Mouse (Mus musculus) layer of hippocampus, adult 2 months (tissue): ENCODE data around the gene Ahcyl1. TPM values are rescaled to one million over a fixed set of nuclear protein-coding genes. Genes with fewer than 3 reads are reported as not detected.
"Not testable (repeated sequence)": the region's sequence is repeated elsewhere in the genome, so short reads cannot be mapped to it uniquely, and the experiment has no call there.

Source experiments
- DNase-seq, 2 experiments: peaks; one replicate each; pipeline ENCODE4 v3.0.0; 2022; ENCODE audit warnings: low spot score in 2 of 2
- H3K27ac ChIP-seq: fragments of 200-600 bp; 2 replicates; pipeline ENCODE4 v1.8.1; 2022
- H3K4me3 ChIP-seq: fragments of 200-600 bp; 2 replicates; pipeline ENCODE4 v1.8.1; 2022; ENCODE audit warnings: mild to moderate bottlenecking
- CTCF ChIP-seq: fragments of 200-600 bp; conservative IDR thresholded peaks from 2 replicates; pipeline ENCODE4 v1.8.1; 2022; ENCODE audit warnings: antibody characterized with exemption, mild to moderate bottlenecking, moderate library complexity
- total RNA-seq, 2 experiments: library from RNA; stranded (reverse); gene quantifications; 2 replicates each; pipeline ENCODE4 v1.2.3; 2021

Gene Ahcyl1
- total RNA-seq, 2 experiments from 2014 or later: 338 to 346 TPM

DNA sequence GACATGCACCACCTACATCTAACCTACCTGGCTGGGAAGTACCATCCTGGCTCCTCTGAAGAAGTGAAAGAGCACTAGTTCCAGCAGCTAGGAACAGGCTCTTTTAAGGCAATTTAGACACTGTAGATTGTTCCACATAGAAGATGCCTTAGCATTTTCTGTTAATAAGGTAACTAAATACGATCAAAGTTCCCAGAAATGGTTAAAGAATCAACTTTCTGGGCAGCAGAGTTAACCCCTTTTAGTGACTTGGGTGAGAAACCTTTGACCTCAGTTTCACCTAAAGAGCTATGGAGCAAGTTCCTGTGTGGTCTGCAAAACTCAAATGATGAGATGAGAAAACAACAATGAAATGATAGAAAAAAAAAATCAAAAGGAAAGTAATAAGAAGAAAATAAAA lies 31.7 kb downstream of the Ahcyl1 start:
- H3K27ac ChIP-seq: no peak overlapping the region
- DNase-seq: no peak
- TF ChIP-seq CTCF: no peak
- H3K4me3 ChIP-seq: no peak overlapping the region

- H3K27ac ChIP-seq: no peak overlapping the region
- DNase-seq: no peak
- TF ChIP-seq CTCF: peak; percentile 71
- H3K4me3 ChIP-seq: no peak overlapping the region
Measured at GRCm38 (mm10) chr3:107659000-107659399, 37.4 kb downstream of the Ahcyl1 start.

- TF ChIP-seq CTCF: no peak
- Histone ChIP-seq H3K4me3 (no peak overlapping the region), H3K27ac (no peak overlapping the region)
- no peak for DNase-seq
Measured at GRCm38 (mm10) chr3:107656888-107657287, 39.5 kb downstream of the Ahcyl1 start.

GRCm38 (mm10) chr3:107656151-107656550 lies 40.2 kb downstream of the Ahcyl1 start:
- no peak overlapping the region for H3K4me3 ChIP-seq
- TF ChIP-seq CTCF: no peak
- H3K27ac ChIP-seq: no peak overlapping the region
- no peak for DNase-seq

- no peak overlapping the region for H3K4me3 ChIP-seq
- no peak for TF ChIP-seq CTCF
- H3K27ac ChIP-seq: no peak overlapping the region
- DNase-seq: no peak
Measured at GRCm38 (mm10) chr3:107655491-107655890, 40.9 kb downstream of the Ahcyl1 start.

DNA sequence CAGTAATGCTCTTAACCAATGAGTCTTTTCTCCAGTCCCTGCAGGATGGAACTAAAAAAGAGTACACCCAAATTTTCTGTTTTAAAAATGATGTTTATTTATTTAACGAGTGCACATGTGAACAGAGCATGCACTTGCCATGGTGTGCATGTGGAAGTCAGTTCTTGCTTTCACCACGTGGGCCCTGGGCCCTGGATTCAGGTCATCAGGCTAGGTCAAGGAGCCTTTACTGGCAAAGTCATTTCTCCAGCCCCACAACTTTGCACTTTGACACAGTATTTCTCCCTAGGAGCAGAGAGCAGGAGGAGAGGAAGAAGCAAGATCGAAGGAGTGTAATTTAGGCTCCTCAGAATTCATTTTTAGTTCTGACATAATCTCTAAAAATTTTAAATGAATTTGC lies 41.5 kb downstream of the Ahcyl1 start:
- no peak for TF ChIP-seq CTCF
- Histone ChIP-seq H3K4me3 (no peak overlapping the region), H3K27ac (no peak overlapping the region)
- DNase-seq: no peak

DNA sequence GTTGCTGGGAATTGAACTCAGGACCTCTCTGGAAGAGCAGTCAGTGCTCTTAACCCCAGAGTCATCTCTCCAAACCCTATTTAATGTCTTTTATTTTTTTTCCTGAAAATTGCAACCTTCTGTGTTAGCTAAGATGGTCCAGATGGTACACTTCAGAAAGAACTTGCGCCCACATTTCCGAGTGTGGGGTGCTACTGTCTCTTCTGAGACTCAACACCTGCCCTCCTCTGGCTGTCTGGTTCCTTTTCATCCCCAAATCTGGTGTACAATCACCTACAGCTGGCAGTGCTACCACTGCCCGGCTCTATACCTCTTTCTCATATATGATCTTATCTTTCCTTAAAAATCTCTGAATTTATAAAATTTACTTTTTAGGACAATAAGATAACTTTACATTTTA lies 43.4 kb downstream of the Ahcyl1 start:
- no peak overlapping the region for H3K4me3 ChIP-seq
- TF ChIP-seq CTCF: no peak
- DNase-seq: no peak
- no peak overlapping the region for H3K27ac ChIP-seq

DNA sequence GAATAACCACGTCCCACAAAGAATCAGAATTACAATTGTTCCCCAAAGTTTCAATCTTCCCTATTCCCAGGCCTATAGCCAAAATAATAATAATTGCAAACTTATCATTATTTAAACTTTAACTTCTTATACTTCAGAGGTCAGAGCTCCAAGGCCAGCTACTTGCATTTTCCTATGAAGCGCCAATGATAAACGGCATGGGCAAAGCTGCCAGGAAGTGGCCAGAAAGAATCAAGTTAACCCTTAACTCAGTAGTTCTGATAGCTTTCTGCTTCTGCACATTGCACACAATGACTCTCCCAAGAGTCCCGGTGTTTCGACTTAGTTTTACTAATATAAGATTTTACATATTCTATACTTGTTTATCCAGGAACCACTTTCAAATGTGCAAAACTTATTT lies 46.1 kb downstream of the Ahcyl1 start:
- not testable (repeated sequence) for H3K27ac ChIP-seq, H3K4me3 ChIP-seq, DNase-seq

GRCm38 (mm10) chr3:107646947-107647346 lies 49.4 kb downstream of the Ahcyl1 start:
- H3K27ac ChIP-seq: no peak overlapping the region
- no peak for TF ChIP-seq CTCF
- no peak overlapping the region for H3K4me3 ChIP-seq
- DNase-seq: no peak

- no peak overlapping the region for H3K27ac ChIP-seq
- no peak overlapping the region for H3K4me3 ChIP-seq
- no peak for TF ChIP-seq CTCF
- DNase-seq: no peak
Measured at GRCm38 (mm10) chr3:107637606-107638172, 58.7 kb downstream of the Ahcyl1 start.

DNA sequence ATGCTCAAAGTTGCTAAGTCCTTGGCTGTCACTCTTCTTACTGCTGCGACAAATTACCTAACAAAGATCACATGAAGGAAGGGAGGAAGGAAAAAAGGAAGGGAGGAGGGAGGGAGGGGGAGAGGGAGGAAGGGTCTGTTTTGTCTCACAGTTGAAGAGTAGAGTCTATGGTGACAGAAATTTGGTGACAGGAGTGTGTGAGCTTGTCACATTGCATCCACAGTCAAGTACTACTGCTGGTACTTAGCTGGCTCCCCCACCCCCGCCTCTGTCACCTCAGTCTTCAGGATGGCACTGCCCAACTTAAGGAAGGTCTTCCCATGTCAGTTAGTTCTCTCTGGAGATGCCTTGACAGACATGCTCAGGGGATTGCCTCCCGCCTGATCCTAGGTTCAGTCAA lies 60.1 kb downstream of the Ahcyl1 start:
- TF ChIP-seq CTCF: no peak
- Histone ChIP-seq H3K27ac (no peak overlapping the region), H3K4me3 (no peak overlapping the region)
- DNase-seq: no peak

- no peak for TF ChIP-seq CTCF
- Histone ChIP-seq H3K27ac (no peak overlapping the region), H3K4me3 (no peak overlapping the region)
- DNase-seq: no peak
Measured at GRCm38 (mm10) chr3:107635836-107636235, 60.5 kb downstream of the Ahcyl1 start.

DNA sequence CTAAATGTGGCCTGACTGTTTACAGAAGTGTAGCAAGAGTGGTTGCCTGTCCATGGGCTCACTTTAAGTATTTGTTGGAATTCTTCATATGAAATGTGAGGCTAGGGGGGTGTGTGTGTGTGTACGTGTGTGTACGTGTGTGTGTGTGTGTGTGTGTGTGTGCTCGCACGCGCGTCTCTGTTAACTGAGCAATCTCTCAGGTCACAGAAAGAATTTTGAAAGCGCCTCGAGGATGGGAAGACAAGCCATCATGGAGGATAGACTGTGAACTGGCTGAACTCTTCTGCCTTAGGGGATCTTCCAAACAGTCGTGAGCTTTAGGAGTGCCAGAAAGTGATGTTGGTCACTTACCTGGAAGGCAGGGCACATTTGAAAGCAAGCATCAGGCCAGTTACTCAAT lies 62.5 kb downstream of the Ahcyl1 start:
- Histone ChIP-seq H3K4me3 (no peak overlapping the region), H3K27ac (no peak overlapping the region)
- no peak for DNase-seq
- no peak for TF ChIP-seq CTCF

DNA sequence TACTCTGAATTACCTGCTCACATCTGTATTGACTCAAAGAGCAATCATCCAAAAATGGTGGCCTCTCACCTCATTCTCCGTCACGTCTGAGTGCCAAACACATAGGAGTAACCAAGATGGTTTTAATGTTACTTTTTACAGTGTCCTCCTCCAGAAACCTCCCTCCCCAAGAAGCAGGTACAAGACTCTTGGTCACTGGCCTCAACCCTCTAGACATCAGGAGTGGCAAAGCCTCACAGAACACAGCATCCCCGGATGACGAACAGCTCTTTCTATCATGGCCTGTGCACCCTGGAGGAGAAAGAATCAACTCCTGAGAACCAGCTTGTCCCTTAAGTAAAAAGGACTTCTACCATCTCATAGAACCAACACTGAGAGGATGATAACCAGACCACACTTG lies 63.6 kb downstream of the Ahcyl1 start:
- TF ChIP-seq CTCF: no peak
- no peak overlapping the region for H3K4me3 ChIP-seq
- H3K27ac ChIP-seq: no peak overlapping the region
- no peak for DNase-seq

DNA sequence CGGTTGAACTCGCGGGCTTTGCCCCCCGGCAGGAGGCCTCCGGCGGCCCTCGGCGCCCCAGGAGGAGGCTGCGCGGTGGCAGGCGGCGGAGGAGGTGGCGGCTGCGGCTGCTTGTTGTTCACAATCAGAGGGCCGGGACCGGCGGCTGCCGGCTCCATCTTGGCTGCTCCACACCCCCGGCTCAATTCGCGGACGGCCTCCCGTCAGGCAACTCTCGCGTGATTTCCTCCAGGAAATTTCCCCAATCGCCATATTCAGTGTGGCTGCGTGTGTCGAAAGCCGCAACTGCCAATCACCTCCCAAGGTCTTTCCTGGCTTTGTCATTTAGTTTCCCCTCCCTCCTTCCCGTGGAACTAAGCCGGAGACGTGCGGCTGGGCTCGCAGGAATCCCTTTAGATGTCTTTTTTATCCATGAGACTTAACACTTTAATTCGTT lies 64.8 kb downstream of the Ahcyl1 start, which contains the start of gene Strip1:
Strip1 (minus strand) TSS at position 172 of the 436 bp plus-strand sequence.
- Histone ChIP-seq H3K27ac (peak within 1 kb of the TSS; percentile 94), H3K4me3 (peak within 1 kb of the TSS; percentile 98)
- no peak for TF ChIP-seq CTCF
- DNase-seq: peak; percentile 94 to 97
